Mouse (Mus musculus) bone marrow macrophage, adult 2 months (primary cell): ENCODE data around the gene Zxdc.

ENCODE experiments used
- CTCF ChIP-seq: IDR thresholded peaks from 2 replicates; pipeline ENCODE4 v1.5.1; 2012; ENCODE audit warnings: low read depth, mild to moderate bottlenecking, low read length, moderate library complexity
- POLR2A ChIP-seq: IDR thresholded peaks from 2 replicates; pipeline ENCODE4 v1.6.1; 2012; ENCODE audit warnings: mild to moderate bottlenecking, low read depth, low read length, borderline replicate concordance

GRCm38 (mm10) chr6:90332561-90333425 is 36.5 kb upstream of the Zxdc start, which contains the start of gene Uroc1:
- no peak for TF ChIP-seq CTCF
- no peak for TF ChIP-seq POLR2A
